Mouse (Mus musculus) small intestine, adult 2 months (tissue): ENCODE data around the gene Mup21. TPM values are rescaled to one million over a fixed set of nuclear protein-coding genes. Genes with fewer than 3 reads are reported as not detected.
"Not testable (repeated sequence)": the region's sequence is repeated elsewhere in the genome, so short reads cannot be mapped to it uniquely, and the experiment has no call there.

ENCODE experiments used
- H3K27ac ChIP-seq: fragments of 200-500 bp; 2 replicates; pipeline ENCODE4 v1.5.1; 2012; ENCODE audit warnings: low read depth, low read length, control low read depth, inconsistent platforms; ENCODE audit not compliant: insufficient read depth
- H3K27me3 ChIP-seq: fragments of 200-500 bp; 2 replicates; pipeline ENCODE4 v1.6.1; 2012; ENCODE audit warnings: mild to moderate bottlenecking, moderate library complexity, low read length, inconsistent platforms; ENCODE audit not compliant: control insufficient read depth, insufficient read depth
- H3K36me3 ChIP-seq: fragments of 200-500 bp; 2 replicates; pipeline ENCODE4 v1.6.1; 2012; ENCODE audit warnings: mild to moderate bottlenecking, low read length, control low read depth, inconsistent platforms; ENCODE audit not compliant: control insufficient read depth, insufficient read depth
- H3K4me1 ChIP-seq: fragments of 200-500 bp; 2 replicates; pipeline ENCODE4 v1.6.1; 2012; ENCODE audit warnings: low read length, inconsistent platforms, mixed read lengths; ENCODE audit not compliant: control insufficient read depth, insufficient read depth, insufficient read length
- H3K4me3 ChIP-seq: fragments of 200-500 bp; 2 replicates; pipeline ENCODE4 v1.5.1; 2012; ENCODE audit warnings: low read depth, mild to moderate bottlenecking, control low read depth, inconsistent platforms, low read length, moderate library complexity
- CTCF ChIP-seq: fragments of 200-500 bp; IDR thresholded peaks from 2 replicates; pipeline ENCODE4 v1.5.1; 2012; ENCODE audit warnings: low read depth, mild to moderate bottlenecking, control low read depth, inconsistent platforms, low read length, moderate library complexity, mixed read lengths; ENCODE audit not compliant: insufficient replicate concordance, insufficient read length; ENCODE audit errors: extremely low read depth
- POLR2A ChIP-seq: fragments of 200-500 bp; IDR thresholded peaks from 2 replicates; pipeline ENCODE4 v1.6.1; 2012; ENCODE audit warnings: low read depth, mild to moderate bottlenecking, control low read depth, inconsistent platforms, low read length, moderate library complexity
- WGBS: fragments of 180-500 bp; shearing (Covaris S2); methylation state at CpG from one replicate; pipeline ENCODE4 v1.1.7; 2018; 5-methylcytosine and 5-hydroxymethylcytosine counted together
- polyA plus RNA-seq: library from polyadenylated mRNA; depleted of rRNA; stranded (reverse); fragments of >200 nt; gene quantifications from 2 replicates; pipeline ENCODE4 v1.2.3, GENCODE M21; 2012; rRNA removed

Mup21 gene
- not detected in 2 replicates for polyA plus RNA-seq

- Histone ChIP-seq H3K36me3 (no peaks in the 10 kb centered on the region), H3K27me3 (no peaks in the 10 kb centered on the region), H3K27ac (no peak within 1 kb of the TSS), H3K4me1 (no peaks in the 10 kb centered on the region), H3K4me3 (no peak within 1 kb of the TSS)
- 38% methylated on average over 2 of the region's 2 CpGs for WGBS
- no peak for TF ChIP-seq CTCF
- no peak for TF ChIP-seq POLR2A
Measured at GRCm38 (mm10) chr4:62150811-62151210, at the start of gene Mup21. TSS of gene Mup21 (minus strand) at chr4:62150863.

- WGBS = 44% methylated on average over 7 of the region's 7 CpGs
- Histone ChIP-seq H3K27me3 (no peaks in the 10 kb centered on the region), H3K4me3 (no peak overlapping the region), H3K36me3 (peaks cover 3% of the 10 kb centered on the region; the same call in 1 of the 2 replicates), H3K27ac (no peak overlapping the region), H3K4me1 (no peaks in the 10 kb centered on the region)
- TF ChIP-seq POLR2A = no peak
- no peak for TF ChIP-seq CTCF
Measured at GRCm38 (mm10) chr4:62199923-62200529, 49.4 kb upstream of the Mup21 start.

DNA sequence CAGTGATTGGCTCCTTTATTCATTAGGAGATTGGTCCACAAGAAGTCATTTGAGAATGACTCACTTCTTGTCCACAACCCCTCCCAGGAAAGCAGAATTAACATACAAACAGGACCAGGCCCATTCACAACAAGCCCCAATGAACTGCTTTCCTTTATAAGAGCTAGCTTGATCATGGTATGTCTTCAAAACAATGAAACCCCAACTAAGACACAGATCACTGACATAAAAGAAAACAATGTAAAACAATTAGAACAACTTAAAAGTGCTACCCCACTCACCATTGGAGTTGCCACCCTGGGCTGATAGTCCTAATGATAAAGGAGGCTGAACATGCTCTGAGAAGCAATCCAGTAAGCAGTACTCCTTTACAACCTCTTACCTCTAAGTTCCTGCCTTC is 38.1 kb upstream of the Mup21 start:
- Histone ChIP-seq H3K4me1 (no peaks in the 10 kb centered on the region), H3K27ac (no peak overlapping the region), H3K27me3 (no peaks in the 10 kb centered on the region), H3K36me3 (peaks cover 6% of the 10 kb centered on the region), H3K4me3 (no peak overlapping the region)
- TF ChIP-seq POLR2A (no peak), CTCF (no peak)

GRCm38 (mm10) chr4:62177282-62177681 is 26.6 kb upstream of the Mup21 start:
- WGBS = 43% methylated on average over 5 of the region's 5 CpGs
- Histone ChIP-seq H3K27me3 (no peaks in the 10 kb centered on the region), H3K27ac (no peak overlapping the region), H3K36me3 (no peaks in the 10 kb centered on the region), H3K4me3 (no peak overlapping the region), H3K4me1 (no peaks in the 10 kb centered on the region)
- TF ChIP-seq POLR2A (no peak), CTCF (peak; percentile 40; the same call in 1 of the 2 replicates)

GRCm38 (mm10) chr4:62174471-62174870 is 23.8 kb upstream of the Mup21 start:
- no peak overlapping the region for H3K27ac ChIP-seq
- H3K27me3 ChIP-seq = no peaks in the 10 kb centered on the region
- H3K36me3 ChIP-seq = no peaks in the 10 kb centered on the region
- 82% methylated on average over 4 of the region's 4 CpGs for WGBS
- H3K4me1 ChIP-seq = no peaks in the 10 kb centered on the region
- no peak for TF ChIP-seq CTCF
- H3K4me3 ChIP-seq = no peak overlapping the region

DNA sequence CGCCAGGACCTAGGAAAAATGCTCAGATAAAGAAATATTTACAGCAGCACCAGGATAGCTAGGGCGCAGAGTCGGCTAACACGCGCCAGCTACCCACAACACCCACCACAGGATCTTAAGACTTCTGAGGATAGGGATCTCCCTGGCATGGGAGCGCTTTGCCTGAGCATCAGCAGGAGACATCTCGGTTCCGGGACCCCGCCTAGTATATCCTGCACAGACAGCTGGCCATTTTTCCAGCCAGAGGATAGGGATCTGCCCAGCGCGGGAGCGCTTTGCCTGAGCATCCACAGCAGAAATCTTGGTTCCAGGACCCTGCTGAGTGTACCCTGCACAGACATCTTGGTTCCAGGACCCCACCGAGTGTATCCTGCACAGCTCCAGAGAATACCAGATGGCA is 17.0 kb upstream of the Mup21 start:
- H3K36me3 ChIP-seq, H3K4me3 ChIP-seq, H3K4me1 ChIP-seq, H3K27ac ChIP-seq, H3K27me3 ChIP-seq: not testable (repeated sequence)
- 92% methylated on average over 13 of the region's 13 CpGs for WGBS

DNA sequence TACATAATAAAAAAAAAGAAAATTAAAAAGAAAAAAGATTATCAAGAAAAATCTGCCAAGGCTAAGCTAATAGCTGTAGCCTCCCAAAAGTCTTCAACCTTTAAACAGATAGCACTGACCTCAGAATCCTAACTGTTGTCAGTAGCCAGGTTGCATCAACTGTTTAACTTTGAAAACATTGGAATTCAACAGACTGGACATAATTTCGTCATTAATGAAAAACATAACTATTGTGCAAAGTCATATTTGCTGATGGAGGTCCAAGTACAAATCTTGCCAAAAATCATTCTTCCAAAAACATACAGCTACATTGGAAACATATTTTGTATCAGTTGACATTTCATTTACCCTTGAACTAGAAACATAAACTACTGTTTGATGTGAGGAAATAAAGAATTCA is 7.7 kb upstream of the Mup21 start:
- Histone ChIP-seq H3K36me3 (no peaks in the 10 kb centered on the region), H3K4me1 (no peaks in the 10 kb centered on the region), H3K27me3 (no peaks in the 10 kb centered on the region), H3K4me3 (no peak overlapping the region), H3K27ac (no peak overlapping the region)
- WGBS = 76% methylated on average over 1 of the region's 1 CpGs
- TF ChIP-seq CTCF = no peak
- TF ChIP-seq POLR2A = no peak

- 56% methylated on average over 7 of the region's 7 CpGs for WGBS
- Histone ChIP-seq H3K4me1 (no peaks in the 10 kb centered on the region), H3K27me3 (no peaks in the 10 kb centered on the region), H3K27ac (no peak overlapping the region), H3K4me3 (no peak overlapping the region), H3K36me3 (no peaks in the 10 kb centered on the region)
- TF ChIP-seq CTCF (no peak), POLR2A (no peak)
Measured at GRCm38 (mm10) chr4:62133706-62134105, 17.0 kb downstream of the Mup21 start.

DNA sequence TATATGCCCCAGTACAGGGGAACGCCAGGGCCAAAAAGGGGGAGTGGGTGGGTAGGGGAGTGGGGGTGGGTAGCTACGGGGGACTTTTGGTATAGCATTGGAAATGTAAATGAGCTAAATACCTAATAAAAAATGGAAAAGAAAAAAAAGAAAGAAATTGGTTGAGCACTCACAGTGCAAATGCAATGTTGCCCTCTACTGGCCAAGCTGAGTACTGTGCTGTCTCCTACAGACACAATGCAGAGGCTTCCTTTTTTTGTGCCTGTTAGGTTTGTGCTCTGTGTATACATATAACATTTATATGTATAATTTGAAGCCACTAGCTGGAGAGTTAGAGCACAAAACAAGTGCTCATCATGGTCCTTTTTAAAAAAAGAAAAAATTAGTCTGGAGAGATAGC is 47.3 kb downstream of the Mup21 start:
- not testable (repeated sequence) for H3K36me3 ChIP-seq, H3K27ac ChIP-seq, H3K4me3 ChIP-seq, H3K4me1 ChIP-seq, H3K27me3 ChIP-seq
- 63% methylated on average over 2 of the region's 2 CpGs for WGBS
